Mouse (Mus musculus): ENCODE measurements around the gene Nfe2.
A peak's percentile ranks its signal among the peaks of the same experiment; 100 is the strongest.

Nfe2 gene

GRCm38 (mm10) chr15:103205156-103205555 is 53.0 kb downstream of the Nfe2 start:
- no peak for DNase-seq

- DNase-seq = peak; percentile 60
Observed at GRCm38 (mm10) chr15:103202088-103202793, 56.0 kb downstream of the Nfe2 start.
